ENCODE assay signal across 14 mouse cellular contexts in the genomic region with DNA sequence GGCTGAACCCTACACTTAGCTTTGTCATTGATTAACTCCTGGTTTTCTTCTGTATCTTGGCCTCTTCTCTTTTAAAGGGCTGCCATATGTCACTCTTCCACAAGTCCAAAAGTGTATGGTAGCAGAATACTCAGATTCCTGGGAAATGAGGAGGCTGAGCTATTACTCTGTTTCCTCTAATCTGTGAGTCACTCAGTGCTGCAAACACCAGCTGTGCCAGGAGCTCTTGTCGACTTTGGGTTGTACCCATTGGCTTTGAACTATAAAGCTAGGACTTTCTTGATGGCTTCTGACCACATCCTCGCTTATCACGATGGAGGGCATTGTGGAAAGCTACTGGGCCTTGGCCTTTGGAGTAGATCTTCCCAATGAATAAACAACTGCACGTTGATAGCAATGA.
"Had no signal": no experiment of that assay in that cellular context is flagged by ENCODE, and none has a peak within 500 bp of the region (broad histone marks: within the 10 kb centered on the region; RNA-seq: fewer than 3 reads in every experiment).

No protein-coding gene starts in this region.

- DNase-seq: kidney, postnatal 14 days; lung, adult 2 months; lung, postnatal 10 days; thymus, adult 18-20 months; thymus, postnatal 14 days had no signal

- H3K4me2 ChIP-seq: kidney, embryonic 15.5 days; liver, embryonic 11.5 days; liver, embryonic 15.5 days; midbrain, embryonic 13.5 days; neural tube, embryonic 12.5 days had no signal

- H3K9me3 ChIP-seq: kidney, embryonic 15.5 days; limb, embryonic 10.5 days; liver, embryonic 15.5 days; midbrain, embryonic 13.5 days; neural tube, embryonic 12.5 days had no signal

- ATAC-seq: midbrain, embryonic 13.5 days had no signal

- H3K36me3 ChIP-seq: kidney, embryonic 15.5 days; limb, embryonic 10.5 days; liver, embryonic 15.5 days; midbrain, embryonic 13.5 days; neural tube, embryonic 12.5 days had no signal

- H3K4me3 ChIP-seq: kidney, embryonic 15.5 days; left cerebral cortex, adult 2 months; limb, embryonic 10.5 days; liver, embryonic 15.5 days; megakaryocyte, embryonic 14.5 days; midbrain, embryonic 13.5 days; neural tube, embryonic 12.5 days had no signal

- H3K27ac ChIP-seq: kidney, embryonic 15.5 days; left cerebral cortex, adult 2 months; limb, embryonic 10.5 days; liver, embryonic 15.5 days; macrophage; midbrain, embryonic 13.5 days; neural tube, embryonic 12.5 days had no signal

- H3K9ac ChIP-seq: kidney, embryonic 15.5 days; liver, embryonic 15.5 days; midbrain, embryonic 13.5 days; neural tube, embryonic 12.5 days had no signal

- H3K27me3 ChIP-seq: kidney, embryonic 15.5 days; liver, embryonic 15.5 days; megakaryocyte, embryonic 14.5 days; midbrain, embryonic 13.5 days; neural tube, embryonic 12.5 days had no signal

- H3K4me1 ChIP-seq: kidney, embryonic 15.5 days; limb, embryonic 10.5 days; liver, embryonic 15.5 days; megakaryocyte, embryonic 14.5 days; midbrain, embryonic 13.5 days; neural tube, embryonic 12.5 days had no signal
